Mouse (Mus musculus) forebrain, embryonic 13.5 days (tissue): ENCODE results near the gene Kirrel3. TPM values are rescaled to one million over a fixed set of nuclear protein-coding genes. Genes with fewer than 3 reads are reported as not detected.

ENCODE experiments used
- ATAC-seq: fragments of 200-750 bp; cut with Nextera tagmentation; 2 replicates; pipeline ENCODE4 v1.8.0; 2017
- H3K27ac ChIP-seq: fragments of 300-500 bp; sonication (generic); 2 replicates; pipeline ENCODE4 v1.5.1; 2015; ENCODE audit warnings: inconsistent platforms, mild to moderate bottlenecking, moderate library complexity
- H3K27me3 ChIP-seq: fragments of 300-500 bp; sonication (generic); 2 replicates; pipeline ENCODE4 v1.6.1; 2015; ENCODE audit warnings: mild to moderate bottlenecking, inconsistent platforms
- H3K36me3 ChIP-seq: fragments of 300-500 bp; sonication (generic); 2 replicates; pipeline ENCODE4 v1.6.1; 2015; ENCODE audit warnings: mild to moderate bottlenecking, inconsistent platforms; ENCODE audit not compliant: poor library complexity, severe bottlenecking
- H3K4me1 ChIP-seq: fragments of 300-500 bp; sonication (generic); 2 replicates; pipeline ENCODE4 v1.6.1; 2015; ENCODE audit warnings: inconsistent platforms
- H3K4me2 ChIP-seq: fragments of 300-500 bp; sonication (generic); 2 replicates; pipeline ENCODE4 v1.6.1; 2015; ENCODE audit warnings: inconsistent platforms, mild to moderate bottlenecking, moderate library complexity
- H3K4me3 ChIP-seq: fragments of 300-500 bp; sonication (generic); 2 replicates; pipeline ENCODE4 v1.5.1; 2015; ENCODE audit warnings: mild to moderate bottlenecking, inconsistent platforms
- H3K9ac ChIP-seq: fragments of 300-500 bp; sonication (generic); 2 replicates; pipeline ENCODE4 v1.6.1; 2015; ENCODE audit warnings: mild to moderate bottlenecking, inconsistent platforms
- H3K9me3 ChIP-seq: fragments of 300-500 bp; sonication (generic); replicated peaks from 2 replicates; pipeline ENCODE4 v1.6.1; 2016; ENCODE audit warnings: inconsistent platforms
- WGBS: fragments of 180-500 bp; shearing (Covaris S2); methylation state at CpG from one replicate; pipeline ENCODE4 v1.1.7; 2015; 5-methylcytosine and 5-hydroxymethylcytosine counted together
- polyA plus RNA-seq: library from polyadenylated mRNA; unstranded; fragments of >200 nt; fragmentation: Nextera tagmentation; extraction: Ambion mirVana; gene quantifications from 2 replicates; pipeline ENCODE4 v1.2.1, GENCODE M21; 2015

Gene Kirrel3
- polyA plus RNA-seq, 1 experiment from 2014 or later = 17.1 TPM

DNA sequence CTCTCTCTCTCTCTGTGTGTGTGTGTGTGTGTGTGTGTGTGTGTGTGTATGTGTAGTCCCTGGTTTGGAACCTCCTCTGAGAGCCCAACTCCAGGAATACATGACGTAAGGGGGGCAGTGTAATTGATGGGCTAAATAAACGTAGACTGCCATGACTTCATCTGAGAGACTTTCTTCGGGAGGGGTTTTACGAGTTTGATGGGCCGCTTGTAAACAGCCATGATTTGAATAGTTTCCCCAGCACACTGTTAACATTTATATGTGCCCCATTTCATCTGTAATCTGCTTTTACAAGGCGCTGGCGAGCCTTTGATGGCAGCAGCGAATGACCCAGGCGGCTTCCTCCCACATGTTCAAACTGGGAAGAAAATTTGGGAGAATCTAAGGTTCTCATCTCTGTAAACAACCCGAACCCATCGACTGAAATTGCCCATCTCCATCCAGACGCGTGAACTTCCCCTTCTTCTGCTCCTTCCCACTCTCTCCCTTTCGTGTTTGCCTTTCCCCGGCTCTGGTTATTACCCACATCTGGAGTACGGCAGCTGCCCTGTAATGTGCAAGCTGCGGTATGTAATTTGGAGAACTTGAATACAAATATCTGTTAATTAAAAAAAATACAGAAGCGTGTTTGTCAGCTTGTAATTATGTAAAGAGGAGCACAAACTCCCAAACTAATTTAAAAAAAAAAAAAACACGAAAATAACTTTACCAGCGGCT lies 34.7 kb downstream of the Kirrel3 start:
- Histone ChIP-seq H3K4me2 (no peak overlapping the region), H3K4me1 (no peaks in the 10 kb centered on the region), H3K9me3 (no peaks in the 10 kb centered on the region), H3K9ac (no peak overlapping the region), H3K4me3 (no peak overlapping the region), H3K27ac (no peak overlapping the region), H3K36me3 (no peaks in the 10 kb centered on the region), H3K27me3 (no peaks in the 10 kb centered on the region)
- WGBS = 83% methylated on average over 20 of the region's 20 CpGs
- no peak for ATAC-seq

DNA sequence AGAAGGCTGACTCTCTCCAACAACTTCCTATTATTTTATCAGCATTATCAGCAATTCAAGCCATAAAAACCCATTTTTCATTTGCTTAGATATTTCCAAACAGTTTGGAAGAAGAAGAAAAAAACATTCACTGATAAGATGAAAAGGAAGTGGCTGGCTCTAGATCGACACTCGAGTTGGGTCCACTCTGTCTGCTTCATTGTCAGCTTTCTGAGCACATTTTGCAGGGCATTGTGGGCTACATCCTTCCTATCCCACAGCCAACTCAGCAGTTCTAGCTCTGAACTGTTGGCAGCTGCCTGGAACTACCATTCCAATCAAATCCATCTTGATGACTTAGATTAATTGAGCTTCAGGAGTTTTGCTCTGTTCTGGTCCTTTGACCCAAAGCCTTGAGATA lies 40.0 kb downstream of the Kirrel3 start:
- no peaks in the 10 kb centered on the region for H3K4me1 ChIP-seq
- H3K9ac ChIP-seq = no peak overlapping the region
- no peak overlapping the region for H3K4me3 ChIP-seq
- H3K36me3 ChIP-seq = no peaks in the 10 kb centered on the region
- no peaks in the 10 kb centered on the region for H3K9me3 ChIP-seq
- H3K4me2 ChIP-seq = no peak overlapping the region
- WGBS = 90% methylated on average over 2 of the region's 2 CpGs
- H3K27me3 ChIP-seq = no peaks in the 10 kb centered on the region
- no peak for ATAC-seq
- H3K27ac ChIP-seq = no peak overlapping the region

DNA sequence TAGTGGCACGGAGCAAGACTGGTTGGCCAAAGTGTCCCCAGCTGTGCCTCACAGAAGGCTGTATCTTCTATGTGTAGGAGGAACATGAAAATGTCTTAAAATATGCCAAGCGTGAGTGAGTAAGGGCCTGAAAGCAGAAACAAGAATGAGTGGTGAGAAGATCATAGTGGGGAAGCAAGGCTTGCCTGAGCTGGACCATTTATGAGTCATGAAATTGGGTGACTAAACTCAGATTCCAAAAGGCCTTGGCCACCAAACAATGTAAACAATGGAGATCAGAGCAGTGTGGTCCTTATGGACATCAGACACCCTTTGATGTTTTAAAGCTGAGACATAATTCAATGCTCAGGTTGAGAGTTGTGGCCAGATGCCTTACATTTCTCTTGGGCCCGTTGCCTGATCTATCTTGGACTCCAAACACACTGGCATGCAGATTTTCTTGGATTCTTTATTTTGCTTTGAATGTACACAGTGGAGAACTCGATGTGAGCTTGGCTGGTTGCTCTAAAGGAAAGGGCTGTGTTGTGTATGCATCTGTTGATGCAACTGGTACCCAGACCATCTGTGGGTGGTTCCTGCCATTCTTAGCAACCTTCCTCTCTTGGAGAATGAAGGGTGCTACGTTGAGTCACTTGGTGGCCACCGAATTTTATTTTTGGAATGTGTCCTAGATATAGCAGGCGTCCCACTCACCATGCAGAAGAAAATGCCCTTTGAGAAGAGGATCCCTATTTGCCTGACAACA lies 53.1 kb downstream of the Kirrel3 start:
- no peaks in the 10 kb centered on the region for H3K27me3 ChIP-seq
- no peaks in the 10 kb centered on the region for H3K36me3 ChIP-seq
- H3K4me1 ChIP-seq = 0 out of 2 replicates have a peak, but pooled peaks cover 3% of the 10 kb centered on the region
- no peak overlapping the region for H3K4me2 ChIP-seq
- H3K9me3 ChIP-seq = no peaks in the 10 kb centered on the region
- no peak overlapping the region for H3K9ac ChIP-seq
- no peak overlapping the region for H3K27ac ChIP-seq
- no peak overlapping the region for H3K4me3 ChIP-seq
- no peak for ATAC-seq
- 77% methylated on average over 7 of the region's 7 CpGs for WGBS

DNA sequence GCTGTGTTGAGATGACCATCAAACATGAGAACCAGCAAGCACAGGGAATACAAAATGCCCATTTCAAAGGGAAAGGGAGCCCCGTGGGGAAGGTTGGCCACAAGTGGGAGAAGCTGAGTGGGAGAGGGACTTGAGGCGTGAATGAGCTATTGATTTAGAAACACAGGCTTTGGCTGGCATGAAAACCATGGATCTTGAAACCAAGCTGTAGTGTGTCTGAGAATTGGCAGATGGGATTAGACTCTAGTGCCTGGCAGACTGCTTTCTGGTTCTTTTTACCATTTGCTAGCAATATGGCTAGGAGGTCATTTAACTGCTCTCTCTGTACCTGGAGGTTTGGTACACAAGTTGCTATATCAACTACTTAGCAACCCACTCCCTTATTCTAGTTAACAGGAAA lies 56.2 kb downstream of the Kirrel3 start:
- no peaks in the 10 kb centered on the region; the same call in 1 of the 2 replicates for H3K27me3 ChIP-seq

DNA sequence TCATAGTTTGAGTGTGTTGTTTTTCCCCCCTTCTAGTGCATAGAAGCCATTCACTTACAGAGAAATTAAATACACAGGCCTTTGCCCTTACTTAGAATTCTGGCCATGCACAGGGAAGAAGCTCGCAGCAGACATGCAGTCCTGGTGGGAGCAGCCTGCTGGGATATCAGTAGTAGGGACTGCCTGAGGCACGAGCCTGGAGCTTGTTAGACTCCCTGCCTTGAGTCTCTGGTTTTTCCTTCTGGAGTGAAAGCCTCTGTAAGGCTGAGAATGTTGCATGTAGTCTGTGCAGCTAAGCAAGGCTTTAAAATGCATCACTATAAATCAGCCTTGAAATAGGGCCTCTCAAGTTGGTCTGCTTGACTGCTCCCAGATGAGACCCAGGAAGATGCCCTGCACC lies 70.0 kb downstream of the Kirrel3 start:
- H3K27me3 ChIP-seq = peaks cover 15% of the 10 kb centered on the region
- no peak overlapping the region for H3K4me3 ChIP-seq
- no peak overlapping the region for H3K9ac ChIP-seq
- no peaks in the 10 kb centered on the region for H3K36me3 ChIP-seq
- H3K9me3 ChIP-seq = no peaks in the 10 kb centered on the region
- no peak overlapping the region for H3K4me2 ChIP-seq
- H3K27ac ChIP-seq = no peak overlapping the region
- ATAC-seq = no peak
- peaks cover 46% of the 10 kb centered on the region for H3K4me1 ChIP-seq
- WGBS = 28% methylated on average over 2 of the region's 2 CpGs

More for the DNA sequence above, 56.2 kb downstream of the Kirrel3 start:
- Histone ChIP-seq H3K36me3 (no peaks in the 10 kb centered on the region), H3K9me3 (no peaks in the 10 kb centered on the region), H3K4me2 (no peak overlapping the region), H3K4me1 (no peaks in the 10 kb centered on the region), H3K9ac (no peak overlapping the region), H3K27ac (no peak overlapping the region), H3K4me3 (no peak overlapping the region)
- ATAC-seq = no peak
- 71% methylated on average over 2 of the region's 2 CpGs for WGBS

DNA sequence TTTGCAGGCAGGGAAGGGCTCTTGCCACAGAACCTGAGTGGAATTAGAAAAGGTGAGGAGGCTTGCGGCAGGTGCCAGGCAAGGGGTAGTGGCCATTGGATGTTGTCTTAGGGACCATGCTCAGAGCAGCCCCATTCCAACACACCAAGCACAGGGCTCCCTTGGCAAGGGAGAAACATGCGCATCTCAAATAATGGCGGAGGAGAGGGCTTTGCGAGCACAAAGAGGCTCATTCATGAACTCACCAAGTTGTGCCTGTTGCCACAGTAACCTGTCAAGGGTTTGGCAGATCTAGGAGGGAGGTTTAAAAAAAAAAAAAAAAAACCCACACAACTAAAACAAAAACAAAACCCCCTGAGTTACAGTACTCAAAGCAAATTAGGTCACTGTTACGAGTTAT lies 72.2 kb downstream of the Kirrel3 start:
- 11% methylated on average over 5 of the region's 5 CpGs for WGBS
- Histone ChIP-seq H3K9me3 (no peaks in the 10 kb centered on the region), H3K4me1 (peaks cover 47% of the 10 kb centered on the region)

DNA sequence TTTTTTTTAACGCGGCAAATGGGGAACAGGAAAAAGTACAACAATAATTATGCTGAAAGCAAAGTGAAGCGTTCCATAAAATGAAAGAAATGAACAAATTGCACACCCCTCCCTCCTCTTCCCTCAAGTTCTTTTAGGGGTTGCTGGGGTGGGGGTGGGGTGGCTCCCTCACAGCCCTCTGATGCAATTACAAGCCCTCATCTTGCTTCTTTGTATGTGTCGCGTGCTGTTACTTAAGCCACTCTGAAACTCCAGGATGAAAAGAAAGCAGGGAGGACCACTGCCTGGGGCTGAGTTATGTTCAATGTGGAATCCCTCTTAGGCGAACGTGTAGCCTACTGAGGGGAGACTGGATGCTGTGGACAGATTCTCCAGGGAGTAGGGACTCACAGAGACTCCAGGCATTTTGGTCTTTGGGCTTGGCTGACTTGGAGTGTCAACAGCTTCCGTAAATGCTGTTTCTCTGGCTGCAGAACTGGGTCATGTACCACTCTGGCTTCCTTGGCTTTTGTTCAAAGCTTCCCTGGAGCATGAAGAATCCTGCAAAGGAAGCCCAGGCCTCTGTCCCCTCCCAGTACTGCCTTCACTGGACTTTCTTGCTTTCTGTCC lies 72.7 kb downstream of the Kirrel3 start:
- 10% methylated on average over 8 of the region's 8 CpGs for WGBS
- no peaks in the 10 kb centered on the region for H3K36me3 ChIP-seq
- peak overlapping the region; percentile 57 for H3K27ac ChIP-seq
- no peaks in the 10 kb centered on the region for H3K9me3 ChIP-seq
- H3K4me3 ChIP-seq = no peak overlapping the region
- H3K9ac ChIP-seq = no peak overlapping the region; the same call in 1 of the 2 replicates
- peak; percentile 84 for ATAC-seq
- H3K4me1 ChIP-seq = peaks cover 47% of the 10 kb centered on the region
- peaks cover 35% of the 10 kb centered on the region for H3K27me3 ChIP-seq
- peak overlapping the region; percentile 28 for H3K4me2 ChIP-seq

More for the DNA sequence above, 72.2 kb downstream of the Kirrel3 start:
- Histone ChIP-seq H3K27me3 (peaks cover 30% of the 10 kb centered on the region), H3K4me3 (no peak overlapping the region), H3K27ac (peak overlapping the region; percentile 61; the same call in 1 of the 2 replicates), H3K9ac (no peak overlapping the region; the same call in 1 of the 2 replicates), H3K36me3 (no peaks in the 10 kb centered on the region), H3K4me2 (peak overlapping the region; percentile 28)
- peak; percentile 91 for ATAC-seq

DNA sequence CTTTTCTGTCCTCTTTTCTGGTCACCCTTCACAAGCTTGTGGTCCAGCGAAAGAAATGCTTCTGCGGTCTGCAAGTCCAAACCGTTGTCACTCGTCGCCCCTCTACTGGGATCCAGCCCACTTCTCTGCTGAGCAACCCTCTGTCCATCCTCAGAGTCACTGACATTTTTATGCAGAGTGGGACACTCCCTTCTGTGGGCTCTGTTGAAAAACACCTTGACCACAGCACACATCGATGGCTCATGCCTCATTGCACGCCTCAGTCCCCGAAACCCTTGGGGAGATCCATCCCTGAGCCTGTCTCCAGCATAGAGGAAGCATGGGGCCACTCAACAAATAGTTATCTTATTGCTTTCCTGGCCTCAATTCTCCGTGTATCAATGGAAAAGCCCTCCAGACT lies 73.4 kb downstream of the Kirrel3 start:
- no peaks in the 10 kb centered on the region for H3K9me3 ChIP-seq
- 0 out of 2 replicates have a peak overlapping the region, but pooled peaks have one; percentile 28 for H3K4me2 ChIP-seq
- no peak overlapping the region for H3K9ac ChIP-seq
- ATAC-seq = no peak
- 86% methylated on average over 9 of the region's 9 CpGs for WGBS
- H3K27ac ChIP-seq = no peak overlapping the region
- H3K4me1 ChIP-seq = peaks cover 47% of the 10 kb centered on the region
- H3K27me3 ChIP-seq = peaks cover 39% of the 10 kb centered on the region
- no peak overlapping the region for H3K4me3 ChIP-seq
- H3K36me3 ChIP-seq = no peaks in the 10 kb centered on the region

DNA sequence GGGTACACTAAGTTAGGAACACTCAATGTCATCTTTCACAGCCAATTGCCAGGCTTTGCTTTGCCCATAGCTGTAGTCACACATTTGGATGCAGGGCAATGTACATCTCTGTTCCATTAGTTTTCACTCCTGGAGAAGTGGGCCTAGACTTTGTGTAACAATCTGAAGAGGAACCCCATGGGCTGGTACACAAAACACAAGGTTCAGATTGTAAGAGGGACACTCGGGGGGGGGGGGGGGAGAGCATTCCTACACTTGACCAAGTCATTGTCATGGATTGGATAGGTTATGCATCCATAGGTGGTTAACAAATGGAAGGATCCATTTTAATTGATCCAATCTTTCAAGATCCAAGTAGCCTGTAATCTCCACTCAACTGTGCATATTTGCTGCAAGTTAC lies 75.6 kb downstream of the Kirrel3 start:
- 60% methylated on average over 1 of the region's 1 CpGs for WGBS
- Histone ChIP-seq H3K36me3 (no peaks in the 10 kb centered on the region), H3K4me2 (no peak overlapping the region), H3K27ac (no peak overlapping the region), H3K9me3 (no peaks in the 10 kb centered on the region), H3K4me3 (no peak overlapping the region), H3K4me1 (peaks cover 36% of the 10 kb centered on the region), H3K9ac (no peak overlapping the region), H3K27me3 (peaks cover 29% of the 10 kb centered on the region)
- ATAC-seq = no peak

DNA sequence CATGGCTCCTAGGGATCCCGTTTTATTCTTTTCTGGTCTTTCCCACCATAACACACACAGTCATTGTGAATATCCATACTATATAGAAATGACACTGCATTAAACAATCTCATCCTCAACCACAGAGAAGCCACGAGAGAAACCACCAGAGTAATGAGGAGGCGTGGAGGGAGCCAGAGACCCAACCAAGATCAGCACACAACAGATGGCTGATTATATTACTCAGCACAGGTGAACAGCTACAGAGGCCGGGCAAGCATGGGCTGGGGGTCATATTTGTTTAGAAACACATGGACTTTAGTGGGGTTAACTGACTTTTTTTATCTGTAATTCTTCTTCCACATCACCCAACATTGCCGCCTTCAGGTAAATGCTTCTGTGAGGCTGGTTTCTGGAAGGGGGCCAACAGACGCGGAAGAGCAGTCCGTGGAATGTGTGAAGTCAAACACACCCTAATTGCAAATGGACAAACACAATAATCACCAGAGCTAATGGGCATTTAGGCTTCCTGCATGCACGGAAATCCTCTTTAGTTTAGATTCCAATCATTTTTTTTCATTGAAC lies 76.8 kb downstream of the Kirrel3 start:
- Histone ChIP-seq H3K4me2 (no peak overlapping the region), H3K9ac (no peak overlapping the region), H3K27me3 (peaks cover 29% of the 10 kb centered on the region), H3K27ac (no peak overlapping the region), H3K9me3 (no peaks in the 10 kb centered on the region), H3K4me3 (no peak overlapping the region), H3K4me1 (peaks cover 30% of the 10 kb centered on the region), H3K36me3 (no peaks in the 10 kb centered on the region)
- 63% methylated on average over 9 of the region's 9 CpGs for WGBS
- ATAC-seq = no peak

DNA sequence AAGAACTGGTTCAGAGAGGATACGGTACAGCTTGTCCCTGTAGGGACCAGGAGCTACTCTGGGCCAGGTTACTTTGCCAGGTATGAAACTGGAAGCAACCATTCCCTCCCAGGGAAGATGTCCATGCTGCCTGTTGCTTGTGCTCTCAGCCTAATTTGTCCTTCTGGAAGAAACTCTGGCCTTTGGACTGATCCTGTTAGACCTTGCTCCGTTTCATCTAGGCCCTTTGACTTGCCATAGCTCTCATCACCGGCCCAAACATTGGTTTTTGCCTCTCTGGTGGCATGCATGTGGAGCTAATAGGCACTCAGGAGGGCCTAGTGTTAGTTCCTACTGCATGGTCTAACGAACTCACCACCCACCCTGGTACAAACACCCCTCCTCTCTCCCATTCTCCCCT lies 88.2 kb downstream of the Kirrel3 start:
- ATAC-seq = no peak
- Histone ChIP-seq H3K4me3 (no peak overlapping the region), H3K9ac (no peak overlapping the region), H3K27ac (no peak overlapping the region), H3K36me3 (no peaks in the 10 kb centered on the region), H3K27me3 (no peaks in the 10 kb centered on the region), H3K9me3 (no peaks in the 10 kb centered on the region), H3K4me1 (no peaks in the 10 kb centered on the region), H3K4me2 (no peak overlapping the region)
- 80% methylated on average over 4 of the region's 4 CpGs for WGBS

DNA sequence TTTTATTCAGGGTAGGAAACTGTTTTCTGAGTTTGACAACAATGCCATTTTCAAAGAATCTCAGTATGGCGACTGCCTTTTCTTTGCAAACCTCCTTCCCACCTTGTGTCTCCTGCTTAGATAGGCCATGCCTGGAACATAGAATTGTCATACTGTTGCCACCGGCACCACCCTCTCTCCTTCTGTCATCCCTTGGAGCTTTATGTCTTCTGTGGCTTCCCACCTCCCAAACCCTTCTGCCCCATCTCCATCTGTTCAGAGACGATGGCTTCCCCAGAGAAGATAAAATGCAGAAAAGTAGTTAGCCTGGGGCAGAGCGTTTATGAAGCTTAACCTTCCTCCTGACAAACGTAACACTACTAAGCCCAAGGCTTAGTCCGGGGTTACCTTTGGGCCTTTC lies 88.9 kb downstream of the Kirrel3 start:
- no peak overlapping the region for H3K4me2 ChIP-seq
- no peaks in the 10 kb centered on the region for H3K36me3 ChIP-seq
- H3K9me3 ChIP-seq = no peaks in the 10 kb centered on the region
- H3K9ac ChIP-seq = no peak overlapping the region
- H3K27me3 ChIP-seq = 0 out of 2 replicates have a peak, but pooled peaks cover 2% of the 10 kb centered on the region
- no peak overlapping the region for H3K4me3 ChIP-seq
- WGBS = 87% methylated on average over 6 of the region's 6 CpGs
- H3K27ac ChIP-seq = no peak overlapping the region
- peaks cover 4% of the 10 kb centered on the region for H3K4me1 ChIP-seq
- ATAC-seq = no peak
